ENCODE assay signal across 18 mouse cellular contexts in genomic region chr9:71761663-71762062, GRCm38 (mm10). TPM values are rescaled to one million over a fixed set of nuclear protein-coding genes. Genes with fewer than 3 reads are reported as not detected.
DNase-seq lines count a peak whose midpoint lies in the region; ATAC-seq and TF ChIP-seq lines count a peak whose summit lies in the region.
"Had no signal": no experiment of that assay in that cellular context is flagged by ENCODE, and none has a peak within 500 bp of the region (broad histone marks: within the 10 kb centered on the region; RNA-seq: fewer than 3 reads in every experiment).

No protein-coding gene starts in this region.

- H3K4me1 ChIP-seq in kidney, postnatal 0 days (replicated peaks; ENCODE audit: insufficient read depth, low read length), result peaks cover 30% of the 10 kb centered on the region
- no peaks in the 10 kb centered on the region for H3K4me1 ChIP-seq in midbrain, postnatal 0 days (ENCODE audit: insufficient read depth, low read length)
- H3K4me1 ChIP-seq in midbrain, embryonic 10.5 days, result peaks cover 44% of the 10 kb centered on the region

- 85% methylated on average over 4 of the region's 4 CpGs for WGBS in kidney, postnatal 0 days
- 93% methylated on average over 4 of the region's 4 CpGs for whole genome bisulfite sequencing in midbrain, postnatal 0 days
- 89% methylated on average over 4 of the region's 4 CpGs for WGBS in midbrain, embryonic 10.5 days

- TF ChIP-seq CTCF in kidney, postnatal 0 days (IDR thresholded peaks at IDR 0.05; ENCODE audit: low read depth), result peak; percentile 49
- TF ChIP-seq CTCF in midbrain, postnatal 0 days (IDR thresholded peaks at IDR 0.05), result peak; percentile 43

- no peak for DNase-seq in kidney, postnatal 0 days (ENCODE audit: low spot score)
- no peak for DNase-seq in kidney, postnatal 25 days
- no peak for DNase-seq in midbrain, postnatal 0 days (ENCODE audit: low spot score)
- no peak for DNase-seq in midbrain, embryonic 10.5 days (ENCODE audit: low spot score)
- DNase-seq in ZHBTc4 (ENCODE audit: low read depth, low spot score), result peak; percentile 71
- peak; percentile 43 for DNase-seq in testis, postnatal 14 days (ENCODE audit: low spot score)
- no peak for DNase-seq in adrenal gland, adult 18-20 months (ENCODE audit: low spot score in 2 of 2)
- DNase-seq: cerebellum, adult 11 months; cerebellum, postnatal 36 days; kidney, adult 8-10 months; spleen, adult 18-20 months; thymus, postnatal 25 days had no signal

- ATAC-seq in kidney, postnatal 0 days (replicated peaks; ENCODE audit: low FRiP score, low read depth), result no peak
- ATAC-seq in midbrain, postnatal 0 days (ENCODE audit: low FRiP score), result no peak
- ATAC-seq: hindbrain, embryonic 16.5 days; midbrain, embryonic 15.5 days had no signal

- no peak overlapping the region for H3K4me3 ChIP-seq in kidney, postnatal 0 days (replicated peaks; ENCODE audit: low read depth, low read length)
- no peak overlapping the region for H3K4me3 ChIP-seq in midbrain, postnatal 0 days (ENCODE audit: low read depth, low read length)
- H3K4me3 ChIP-seq in midbrain, embryonic 10.5 days, result no peak overlapping the region
- H3K4me3 ChIP-seq: forebrain, embryonic 12.5 days; heart, embryonic 12.5 days; limb, embryonic 13.5 days; lung, embryonic 15.5 days; midbrain, embryonic 15.5 days had no signal

- no peak overlapping the region for H3K4me2 ChIP-seq in kidney, postnatal 0 days (ENCODE audit: low read length)
- no peak overlapping the region for H3K4me2 ChIP-seq in midbrain, postnatal 0 days (ENCODE audit: low read depth, low read length, poor library complexity, severe bottlenecking)
- H3K4me2 ChIP-seq: lung, embryonic 15.5 days; midbrain, embryonic 15.5 days had no signal

- no peaks in the 10 kb centered on the region for H3K36me3 ChIP-seq in kidney, postnatal 0 days (ENCODE audit: insufficient read depth, low read length)
- no peaks in the 10 kb centered on the region for H3K36me3 ChIP-seq in midbrain, postnatal 0 days (ENCODE audit: insufficient read depth, low read length)
- H3K36me3 ChIP-seq in midbrain, embryonic 10.5 days, result no peaks in the 10 kb centered on the region
- H3K36me3 ChIP-seq: forebrain, embryonic 12.5 days; limb, embryonic 13.5 days; lung, embryonic 15.5 days; midbrain, embryonic 15.5 days had no signal

- H3K9ac ChIP-seq in kidney, postnatal 0 days (ENCODE audit: low read depth, low read length), result no peak overlapping the region
- no peak overlapping the region for H3K9ac ChIP-seq in midbrain, postnatal 0 days (replicated peaks; ENCODE audit: low read length, poor library complexity, severe bottlenecking)
- H3K9ac ChIP-seq: forebrain, embryonic 12.5 days; limb, embryonic 13.5 days; lung, embryonic 15.5 days; midbrain, embryonic 15.5 days had no signal

- H3K9me3 ChIP-seq in kidney, postnatal 0 days (replicated peaks; ENCODE audit: low read length), result no peaks in the 10 kb centered on the region
- no peaks in the 10 kb centered on the region for H3K9me3 ChIP-seq in midbrain, postnatal 0 days (ENCODE audit: low read length)
- H3K9me3 ChIP-seq in midbrain, embryonic 10.5 days (replicated peaks), result peaks cover 6% of the 10 kb centered on the region; the same call in 1 of the 2 replicates
- H3K9me3 ChIP-seq: limb, embryonic 13.5 days; lung, embryonic 15.5 days; midbrain, embryonic 15.5 days had no signal

- H3K27me3 ChIP-seq in kidney, postnatal 0 days (ENCODE audit: insufficient read depth, low read length), result no peaks in the 10 kb centered on the region
- peaks cover 4% of the 10 kb centered on the region; the same call in 1 of the 2 replicates for H3K27me3 ChIP-seq in midbrain, postnatal 0 days (ENCODE audit: insufficient read depth, low read length)
- peaks cover 76% of the 10 kb centered on the region for H3K27me3 ChIP-seq in midbrain, embryonic 10.5 days (ENCODE audit: low read depth, poor library complexity, severe bottlenecking)
- H3K27me3 ChIP-seq: heart, embryonic 12.5 days; limb, embryonic 13.5 days; lung, embryonic 15.5 days had no signal

- H3K27ac ChIP-seq in kidney, postnatal 0 days, result no peak overlapping the region
- no peak overlapping the region for H3K27ac ChIP-seq in midbrain, postnatal 0 days (ENCODE audit: low read depth, low read length)
- H3K27ac ChIP-seq in midbrain, embryonic 10.5 days (replicated peaks), result no peak overlapping the region
- H3K27ac ChIP-seq: forebrain, embryonic 12.5 days; limb, embryonic 13.5 days; midbrain, embryonic 15.5 days had no signal

RNA-seq across cellular contexts. Expression of gene Cgnl1, which starts 9.7 kb away (rescaled TPM):
- polyA plus RNA-seq in kidney, postnatal 0 days (2015; fragmentation: Nextera tagmentation; extraction: Ambion mirVana), result 33.8 and 37.9 TPM in 2 replicates
- total RNA-seq in midbrain, postnatal 0 days (2014; rRNA removed), result 5.7 and 11.2 TPM in 2 replicates
- polyA plus RNA-seq in midbrain, postnatal 0 days (2015; fragmentation: Nextera tagmentation; extraction: Ambion mirVana), result 4.6 and 4.9 TPM in 2 replicates
- polyA plus RNA-seq in midbrain, embryonic 10.5 days (2016; fragmentation: Nextera tagmentation; extraction: Ambion mirVana), result 6.3 and 6.5 TPM in 2 replicates
- total RNA-seq in adrenal gland, adult 18-20 months (2021), result 100 to 1,000 TPM in 1 of 2 experiments, 10 to 100 TPM in 1; 92.4 to 105 TPM

Comparison
In these comparisons a context has a peak if more than half of its experiments do, and no peak if none do; other contexts are left out.
1. DNase-seq: peak in ZHBTc4 (single experiment) and testis, postnatal 14 days (single experiment); none in kidney, postnatal 0 days (single experiment), kidney, postnatal 25 days (0 of 2), midbrain, postnatal 0 days (single experiment), midbrain, embryonic 10.5 days (single experiment) and adrenal gland, adult 18-20 months (0 of 2).